Mouse (Mus musculus): ENCODE data around the gene Ebi3. TPM values are rescaled to one million over a fixed set of nuclear protein-coding genes. Genes with fewer than 3 reads are reported as not detected.

The Ebi3 gene
- polyA plus RNA-seq, 1 experiment from 2014 or later = 4.1 TPM

DNA sequence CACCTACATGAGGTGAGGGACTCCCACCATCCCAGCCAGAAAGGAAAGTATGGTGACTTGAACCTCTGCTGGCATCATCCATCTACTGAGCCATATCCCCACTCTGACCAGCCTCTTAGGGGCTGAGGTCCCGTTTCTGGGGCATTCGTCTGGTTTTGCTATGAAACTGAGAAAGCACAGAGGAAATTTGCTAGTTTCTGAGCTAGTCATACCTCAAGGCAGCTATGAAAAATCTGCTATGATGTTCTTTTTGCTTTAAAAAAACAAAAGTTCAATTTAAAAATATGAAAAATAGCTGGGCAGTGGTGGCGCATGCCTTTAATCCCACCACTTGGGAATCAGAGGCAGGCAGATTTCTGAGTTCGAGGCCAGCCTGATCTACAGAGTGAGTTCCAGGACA, 3.8 kb upstream of the Ebi3 start:
- 89% methylated on average over 4 of the region's 4 CpGs for WGBS
- H3K27me3 ChIP-seq (replicated peaks) = no peaks in the 10 kb centered on the region
- H3K9me3 ChIP-seq = no peaks in the 10 kb centered on the region
- H3K36me3 ChIP-seq = no peaks in the 10 kb centered on the region
- no peak overlapping the region for H3K27ac ChIP-seq
- peaks cover 4% of the 10 kb centered on the region; the same call in 1 of the 2 replicates for H3K4me1 ChIP-seq
- no peak overlapping the region for H3K9ac ChIP-seq
- ATAC-seq (ENCODE audit: insufficient read depth, low FRiP score, low read depth) = no peak
- H3K4me2 ChIP-seq = no peak overlapping the region
- no peak overlapping the region for H3K4me3 ChIP-seq (replicated peaks)

DNA sequence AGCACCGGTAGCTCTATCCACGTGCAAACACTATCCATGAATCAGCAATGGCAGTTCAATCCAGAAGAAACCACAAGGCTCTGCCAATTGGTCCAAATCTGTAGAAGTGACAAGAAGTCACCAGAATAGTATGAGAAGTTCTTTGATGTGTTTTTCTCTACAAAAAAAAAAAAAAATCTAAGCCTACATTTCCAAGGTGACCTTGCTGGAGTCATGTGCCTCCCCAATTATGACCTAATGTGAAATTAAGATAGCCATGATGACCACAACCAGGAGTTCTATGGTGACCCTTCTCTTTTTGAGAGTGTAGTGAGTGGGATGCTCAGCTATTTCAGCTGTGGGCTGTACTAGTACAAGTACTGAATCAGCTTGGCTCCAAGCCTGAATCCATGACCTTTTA, 3.0 kb upstream of the Ebi3 start, which contains the start of gene Zfp119b:
Zfp119b (minus strand) TSS at position 101 of the 400 bp plus-strand sequence.
- no peak within 1 kb of the TSS for H3K4me2 ChIP-seq
- H3K4me1 ChIP-seq = peaks cover 4% of the 10 kb centered on the region; the same call in 1 of the 2 replicates
- no peaks in the 10 kb centered on the region for H3K9me3 ChIP-seq
- H3K27me3 ChIP-seq (replicated peaks) = no peaks in the 10 kb centered on the region
- H3K9ac ChIP-seq = no peak within 1 kb of the TSS
- H3K36me3 ChIP-seq = no peaks in the 10 kb centered on the region
- H3K27ac ChIP-seq = no peak within 1 kb of the TSS
- no peak for ATAC-seq (ENCODE audit: insufficient read depth, low FRiP score, low read depth)
- no peak within 1 kb of the TSS for H3K4me3 ChIP-seq (replicated peaks)
- WGBS = 84% methylated on average over 2 of the region's 2 CpGs

GRCm38 (mm10) chr17:55950601-55951000, 1.8 kb upstream of the Ebi3 start:
- no peak for ATAC-seq (ENCODE audit: insufficient read depth, low FRiP score, low read depth)
- 74% methylated on average over 9 of the region's 9 CpGs for whole genome bisulfite sequencing
- H3K9me3 ChIP-seq = no peaks in the 10 kb centered on the region
- H3K27ac ChIP-seq = no peak overlapping the region
- peaks cover 2% of the 10 kb centered on the region; the same call in 1 of the 2 replicates for H3K4me1 ChIP-seq
- H3K9ac ChIP-seq = no peak overlapping the region
- no peak overlapping the region for H3K4me3 ChIP-seq (replicated peaks)
- no peaks in the 10 kb centered on the region; the same call in 1 of the 2 replicates for H3K27me3 ChIP-seq (replicated peaks)
- H3K36me3 ChIP-seq = no peaks in the 10 kb centered on the region
- no peak overlapping the region for H3K4me2 ChIP-seq

DNA sequence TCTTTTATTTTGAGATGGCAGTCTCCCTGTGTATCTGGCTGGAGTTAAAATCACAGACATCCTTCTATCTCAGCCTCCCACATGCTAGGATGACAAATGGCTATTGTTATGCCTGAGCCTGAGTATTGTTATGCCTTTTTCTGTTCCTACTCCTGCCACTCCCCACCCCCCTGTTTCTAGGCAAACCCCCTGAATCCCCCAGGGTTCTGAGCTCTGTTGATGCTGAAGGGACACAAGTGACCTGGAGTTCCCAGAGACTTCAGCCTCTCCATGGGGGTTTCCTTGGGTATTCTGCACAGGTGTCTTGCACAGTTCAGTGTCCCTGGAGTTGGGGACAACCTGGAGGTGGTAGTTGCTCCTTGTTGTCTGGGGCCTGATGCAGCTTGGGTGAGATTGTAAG, 399 bp upstream of the Ebi3 start:
- Histone ChIP-seq H3K9me3 (no peaks in the 10 kb centered on the region), H3K36me3 (no peaks in the 10 kb centered on the region), H3K27ac (no peak overlapping the region), H3K27me3 (replicated peaks) (no peaks in the 10 kb centered on the region; the same call in 1 of the 2 replicates), H3K4me1 (peaks cover 7% of the 10 kb centered on the region), H3K9ac (no peak overlapping the region), H3K4me3 (replicated peaks) (no peak overlapping the region), H3K4me2 (no peak overlapping the region)
- no peak for ATAC-seq (ENCODE audit: insufficient read depth, low FRiP score, low read depth)

- Histone ChIP-seq H3K4me1 (peaks cover 13% of the 10 kb centered on the region), H3K9me3 (no peaks in the 10 kb centered on the region), H3K4me2 (no peak overlapping the region), H3K27ac (no peak overlapping the region), H3K9ac (no peak overlapping the region), H3K4me3 (replicated peaks) (no peak overlapping the region), H3K27me3 (replicated peaks) (no peaks in the 10 kb centered on the region; the same call in 1 of the 2 replicates), H3K36me3 (no peaks in the 10 kb centered on the region)
- WGBS = 82% methylated on average over 6 of the region's 6 CpGs
- no peak for ATAC-seq (ENCODE audit: insufficient read depth, low FRiP score, low read depth)
Measured at GRCm38 (mm10) chr17:55953751-55954150, 1.3 kb downstream of the Ebi3 start.

DNA sequence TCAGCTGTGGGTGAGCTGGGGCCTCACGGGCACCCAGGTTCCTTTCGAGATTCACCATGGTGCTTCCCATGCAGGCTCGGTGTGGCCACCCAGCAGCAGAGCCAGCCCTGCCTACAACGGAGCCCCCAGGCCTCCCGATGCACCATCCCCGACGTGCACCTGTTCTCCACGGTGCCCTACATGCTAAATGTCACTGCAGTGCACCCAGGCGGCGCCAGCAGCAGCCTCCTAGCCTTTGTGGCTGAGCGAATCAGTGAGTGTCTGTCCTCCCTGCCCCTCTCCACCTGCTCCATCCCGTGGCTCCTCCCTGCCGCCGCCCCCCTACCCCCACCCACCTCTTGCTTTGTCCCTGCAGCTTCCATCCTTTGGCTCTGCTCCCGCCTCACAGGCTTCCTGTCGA, 1.8 kb downstream of the Ebi3 start:
- Histone ChIP-seq H3K4me2 (no peak overlapping the region), H3K9ac (no peak overlapping the region), H3K27me3 (replicated peaks) (no peaks in the 10 kb centered on the region; the same call in 1 of the 2 replicates), H3K36me3 (no peaks in the 10 kb centered on the region), H3K4me3 (replicated peaks) (no peak overlapping the region), H3K9me3 (no peaks in the 10 kb centered on the region), H3K27ac (no peak overlapping the region), H3K4me1 (peaks cover 13% of the 10 kb centered on the region)
- 34% methylated on average over 16 of the region's 16 CpGs for WGBS
- no peak for ATAC-seq (ENCODE audit: insufficient read depth, low FRiP score, low read depth)

GRCm38 (mm10) chr17:55956129-55956528, 3.7 kb downstream of the Ebi3 start:
- Histone ChIP-seq H3K36me3 (0 out of 2 replicates have a peak, but pooled peaks cover 3% of the 10 kb centered on the region), H3K4me2 (peak overlapping the region; percentile 62), H3K27me3 (replicated peaks) (no peaks in the 10 kb centered on the region; the same call in 1 of the 2 replicates), H3K27ac (no peak overlapping the region), H3K9ac (no peak overlapping the region), H3K4me3 (replicated peaks) (peak overlapping the region; percentile 42), H3K9me3 (no peaks in the 10 kb centered on the region), H3K4me1 (peaks cover 19% of the 10 kb centered on the region)
- ATAC-seq (ENCODE audit: insufficient read depth, low FRiP score, low read depth) = peak; percentile 25
- WGBS = 2% methylated on average over 26 of the region's 26 CpGs

- Histone ChIP-seq H3K27ac (no peak overlapping the region), H3K9me3 (no peaks in the 10 kb centered on the region), H3K9ac (no peak overlapping the region), H3K4me2 (peak overlapping the region; percentile 62), H3K36me3 (0 out of 2 replicates have a peak, but pooled peaks cover 7% of the 10 kb centered on the region), H3K4me1 (peaks cover 19% of the 10 kb centered on the region), H3K27me3 (replicated peaks) (no peaks in the 10 kb centered on the region; the same call in 1 of the 2 replicates), H3K4me3 (replicated peaks) (peak overlapping the region; percentile 42)
- WGBS = 30% methylated on average over 6 of the region's 6 CpGs
- ATAC-seq (ENCODE audit: insufficient read depth, low FRiP score, low read depth) = no peak
Measured at GRCm38 (mm10) chr17:55956591-55956990, 4.2 kb downstream of the Ebi3 start.

DNA sequence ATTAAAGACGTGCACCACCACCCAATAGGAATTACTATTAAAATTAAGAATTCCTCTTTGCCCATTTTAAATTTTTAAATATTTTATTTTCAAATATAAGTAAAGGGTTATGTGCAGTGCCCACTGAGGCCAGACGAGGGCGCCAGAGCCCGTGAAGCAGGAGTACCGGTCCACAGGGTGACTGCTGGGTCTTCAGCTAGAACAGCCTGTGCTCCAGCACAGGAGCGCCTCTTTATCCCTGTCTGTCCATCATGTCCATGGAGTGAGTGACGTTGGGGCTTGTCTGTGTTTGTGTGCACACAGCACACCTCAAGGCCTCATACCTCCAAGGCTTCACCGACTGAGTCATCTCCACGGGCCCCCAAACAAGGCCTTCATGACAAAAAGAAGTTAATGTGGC, 4.7 kb downstream of the Ebi3 start:
- H3K4me1 ChIP-seq = peaks cover 19% of the 10 kb centered on the region
- H3K9me3 ChIP-seq = no peaks in the 10 kb centered on the region
- no peak overlapping the region for H3K4me2 ChIP-seq
- no peak overlapping the region for H3K27ac ChIP-seq
- ATAC-seq (ENCODE audit: insufficient read depth, low FRiP score, low read depth) = no peak
- no peaks in the 10 kb centered on the region; the same call in 1 of the 2 replicates for H3K27me3 ChIP-seq (replicated peaks)
- 15% methylated on average over 9 of the region's 9 CpGs for WGBS
- no peak overlapping the region for H3K9ac ChIP-seq
- peaks cover 8% of the 10 kb centered on the region; the same call in 1 of the 2 replicates for H3K36me3 ChIP-seq
- no peak overlapping the region for H3K4me3 ChIP-seq (replicated peaks)

DNA sequence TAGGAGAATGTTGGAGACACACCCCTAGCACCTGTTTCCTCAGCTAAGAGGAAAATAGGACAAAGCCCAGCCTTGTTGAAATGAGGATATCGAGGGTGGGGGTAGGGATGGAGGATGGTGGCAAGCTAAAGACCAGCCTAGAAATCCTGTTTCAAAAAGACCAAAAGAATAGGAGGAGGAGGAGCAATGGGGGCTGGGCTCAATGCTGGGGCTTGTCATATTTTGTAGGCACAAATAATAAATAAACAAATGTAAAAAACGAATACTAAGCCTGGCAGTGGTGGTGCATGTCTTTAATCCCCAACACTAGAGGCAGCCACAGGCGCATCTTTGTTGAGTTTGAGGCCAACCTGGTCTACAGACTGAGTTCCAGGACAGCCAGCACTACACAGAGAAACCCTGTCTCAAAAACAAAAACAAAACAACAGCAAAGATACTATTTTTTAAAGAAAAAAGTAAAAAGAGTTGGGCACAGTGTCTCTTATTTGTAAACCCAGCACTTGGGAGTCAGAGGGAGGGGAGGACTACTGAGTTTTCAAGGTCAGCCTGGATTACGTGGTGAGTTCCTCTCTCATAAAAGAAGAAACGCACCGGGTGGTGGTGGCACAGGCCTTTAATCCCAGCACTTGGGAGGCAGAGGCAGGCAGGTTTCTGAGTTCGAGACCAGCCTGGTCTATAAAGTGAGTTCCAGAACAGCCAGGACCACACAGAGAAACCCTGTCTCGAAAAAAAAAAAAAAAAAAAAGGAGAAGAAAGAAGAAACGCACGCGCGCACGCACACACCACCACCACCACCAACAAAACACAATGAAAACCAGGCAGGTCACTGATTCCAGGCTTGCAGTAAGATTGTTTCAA, 5.5 kb downstream of the Ebi3 start:
- peak overlapping the region; percentile 98 for H3K27ac ChIP-seq

DNA sequence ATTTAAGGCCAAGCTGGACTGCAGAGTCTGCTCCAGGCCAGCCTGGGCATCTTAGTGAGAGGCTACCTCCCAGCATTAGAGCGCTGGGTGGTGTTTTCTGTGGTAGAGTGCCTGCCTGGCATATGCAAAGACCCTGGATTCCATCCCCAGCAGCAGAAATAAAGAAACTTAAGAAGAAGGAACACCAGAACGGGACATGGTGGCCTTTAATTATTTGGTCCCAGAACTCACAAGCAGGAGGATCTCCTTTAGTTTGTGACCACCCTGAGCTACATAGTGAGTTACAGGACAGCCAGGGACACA, 6.1 kb downstream of the Ebi3 start:
- Histone ChIP-seq H3K9me3 (no peaks in the 10 kb centered on the region), H3K27me3 (replicated peaks) (no peaks in the 10 kb centered on the region; the same call in 1 of the 2 replicates), H3K4me2 (peak overlapping the region; percentile 66), H3K36me3 (peaks cover 11% of the 10 kb centered on the region; the same call in 1 of the 2 replicates), H3K4me3 (replicated peaks) (peak overlapping the region; percentile 65), H3K9ac (no peak overlapping the region; the same call in 1 of the 2 replicates), H3K27ac (peak overlapping the region; percentile 98), H3K4me1 (peaks cover 24% of the 10 kb centered on the region)
- WGBS = 29% methylated on average over 2 of the region's 2 CpGs
- ATAC-seq (ENCODE audit: insufficient read depth, low FRiP score, low read depth) = no peak

More for the DNA sequence above, 5.5 kb downstream of the Ebi3 start:
- Histone ChIP-seq H3K4me3 (replicated peaks) (peak overlapping the region; percentile 65), H3K27me3 (replicated peaks) (no peaks in the 10 kb centered on the region; the same call in 1 of the 2 replicates), H3K9ac (no peak overlapping the region; the same call in 1 of the 2 replicates), H3K36me3 (peaks cover 11% of the 10 kb centered on the region; the same call in 1 of the 2 replicates), H3K9me3 (no peaks in the 10 kb centered on the region), H3K4me1 (peaks cover 21% of the 10 kb centered on the region), H3K4me2 (peak overlapping the region; percentile 66)
- no peak for ATAC-seq (ENCODE audit: insufficient read depth, low FRiP score, low read depth)
- WGBS = 79% methylated on average over 13 of the region's 13 CpGs

Measured in stomach, embryonic 15.5 days (tissue).